Mouse (Mus musculus): ENCODE measurements around the gene Ccdc24. TPM values are rescaled to one million over a fixed set of nuclear protein-coding genes. Genes with fewer than 3 reads are reported as not detected.

Ccdc24 gene
- polyA plus RNA-seq, 1 experiment from 2014 or later = 1.4 TPM

- ATAC-seq (ENCODE audit: low read depth) = peak; percentile 97
- peak within 1 kb of the TSS; percentile 98 for H3K4me2 ChIP-seq (ENCODE audit: low read depth, low read length)
- no peaks in the 10 kb centered on the region for H3K9me3 ChIP-seq (ENCODE audit: control insufficient read depth, low read length)
- H3K27me3 ChIP-seq (ENCODE audit: control insufficient read depth, insufficient read depth, low read length) = no peaks in the 10 kb centered on the region
- peaks cover 9% of the 10 kb centered on the region; the same call in 1 of the 2 replicates for H3K36me3 ChIP-seq (ENCODE audit: control insufficient read depth, insufficient read depth, low read length)
- WGBS = under 1% methylated on average over 57 of the region's 61 CpGs
- peak within 1 kb of the TSS; percentile 88 for H3K9ac ChIP-seq (replicated peaks; ENCODE audit: low read depth, low read length)
- peak within 1 kb of the TSS; percentile 85 for H3K27ac ChIP-seq (ENCODE audit: low read depth, low read length)
- peaks cover 40% of the 10 kb centered on the region for H3K4me1 ChIP-seq (ENCODE audit: control insufficient read depth, insufficient read depth, low read length)
- H3K4me3 ChIP-seq (ENCODE audit: low read depth, low read length) = peak within 1 kb of the TSS; percentile 84
These were observed 42.5 kb upstream of the Ccdc24 start, which contains the start of gene Ipo13 for GRCm38 (mm10) chr4:117914591-117915442. TSS of gene Ipo13 (minus strand) at chr4:117914999.

GRCm38 (mm10) chr4:117914031-117914430 lies 41.7 kb upstream of the Ccdc24 start:
- ATAC-seq (ENCODE audit: low read depth) = no peak
- Histone ChIP-seq H3K27ac (ENCODE audit: low read depth, low read length) (no peak overlapping the region), H3K4me1 (ENCODE audit: control insufficient read depth, insufficient read depth, low read length) (peaks cover 48% of the 10 kb centered on the region), H3K4me3 (ENCODE audit: low read depth, low read length) (peak overlapping the region; percentile 84), H3K9me3 (ENCODE audit: control insufficient read depth, low read length) (no peaks in the 10 kb centered on the region), H3K9ac (replicated peaks; ENCODE audit: low read depth, low read length) (peak overlapping the region; percentile 88), H3K4me2 (ENCODE audit: low read depth, low read length) (peak overlapping the region; percentile 98), H3K36me3 (ENCODE audit: control insufficient read depth, insufficient read depth, low read length) (peaks cover 9% of the 10 kb centered on the region; the same call in 1 of the 2 replicates), H3K27me3 (ENCODE audit: control insufficient read depth, insufficient read depth, low read length) (no peaks in the 10 kb centered on the region)
- 17% methylated on average over 8 of the region's 8 CpGs for WGBS

DNA sequence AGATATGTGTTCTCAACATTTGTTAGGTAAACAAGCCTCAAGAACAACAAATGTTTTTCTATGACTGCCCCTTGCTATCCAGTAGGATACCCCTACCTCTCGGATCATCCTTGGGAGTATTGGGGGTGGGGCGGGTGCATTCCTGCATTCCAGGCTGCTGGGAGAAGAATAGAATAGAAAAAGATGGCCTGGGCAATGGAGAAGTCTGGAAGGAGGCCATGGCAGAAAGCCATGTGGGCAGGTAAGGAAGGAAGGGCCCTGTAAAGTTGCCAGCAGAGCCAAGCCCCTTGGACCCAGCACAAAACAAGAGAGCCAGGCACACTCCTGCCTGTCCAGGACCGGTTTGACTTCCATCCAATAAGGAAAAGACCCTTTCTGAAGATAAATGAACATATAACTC lies 41.1 kb upstream of the Ccdc24 start:
- Histone ChIP-seq H3K27me3 (ENCODE audit: control insufficient read depth, insufficient read depth, low read length) (no peaks in the 10 kb centered on the region), H3K4me1 (ENCODE audit: control insufficient read depth, insufficient read depth, low read length) (peaks cover 54% of the 10 kb centered on the region), H3K27ac (ENCODE audit: low read depth, low read length) (no peak overlapping the region), H3K4me2 (ENCODE audit: low read depth, low read length) (peak overlapping the region; percentile 98), H3K4me3 (ENCODE audit: low read depth, low read length) (peak overlapping the region; percentile 84), H3K9me3 (ENCODE audit: control insufficient read depth, low read length) (no peaks in the 10 kb centered on the region), H3K9ac (replicated peaks; ENCODE audit: low read depth, low read length) (peak overlapping the region; percentile 88; the same call in 1 of the 2 replicates), H3K36me3 (ENCODE audit: control insufficient read depth, insufficient read depth, low read length) (peaks cover 9% of the 10 kb centered on the region; the same call in 1 of the 2 replicates)
- WGBS = 54% methylated on average over 3 of the region's 3 CpGs
- no peak for ATAC-seq (ENCODE audit: low read depth)

- Histone ChIP-seq H3K27me3 (ENCODE audit: control insufficient read depth, insufficient read depth, low read length) (no peaks in the 10 kb centered on the region), H3K36me3 (ENCODE audit: control insufficient read depth, insufficient read depth, low read length) (peaks cover 9% of the 10 kb centered on the region; the same call in 1 of the 2 replicates), H3K9ac (replicated peaks; ENCODE audit: low read depth, low read length) (no peak overlapping the region; the same call in 1 of the 2 replicates), H3K4me2 (ENCODE audit: low read depth, low read length) (peak overlapping the region; percentile 98), H3K4me1 (ENCODE audit: control insufficient read depth, insufficient read depth, low read length) (peaks cover 60% of the 10 kb centered on the region), H3K9me3 (ENCODE audit: control insufficient read depth, low read length) (no peaks in the 10 kb centered on the region), H3K27ac (ENCODE audit: low read depth, low read length) (no peak overlapping the region), H3K4me3 (ENCODE audit: low read depth, low read length) (peak overlapping the region; percentile 84; the same call in 1 of the 2 replicates)
- no peak for ATAC-seq (ENCODE audit: low read depth)
- WGBS = 56% methylated on average over 7 of the region's 7 CpGs
These were observed 40.4 kb upstream of the Ccdc24 start for GRCm38 (mm10) chr4:117912685-117913273.

DNA sequence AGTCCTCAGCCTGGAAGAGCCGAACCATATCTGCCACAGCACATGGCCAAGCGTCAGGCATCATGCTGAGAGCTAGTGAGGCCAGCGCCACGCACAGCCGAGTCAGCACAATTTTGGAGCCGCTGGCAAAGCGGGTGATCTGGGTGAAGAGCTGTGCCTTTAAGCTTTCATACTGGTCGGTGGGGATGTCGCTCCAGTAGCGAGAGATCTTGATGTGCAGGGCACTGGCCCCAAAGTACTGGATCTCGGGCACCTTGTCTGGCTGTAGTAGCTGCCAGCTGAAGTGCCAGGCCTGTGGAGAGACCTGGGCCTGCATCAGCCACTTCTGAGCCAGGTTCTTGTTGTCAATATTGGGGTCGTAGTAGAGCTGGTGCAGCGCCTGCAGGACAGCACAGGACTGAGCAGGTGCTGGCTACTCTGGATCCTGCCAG lies 39.8 kb upstream of the Ccdc24 start:
- 86% methylated on average over 13 of the region's 13 CpGs for WGBS
- Histone ChIP-seq H3K4me3 (ENCODE audit: low read depth, low read length) (no peak overlapping the region), H3K27ac (ENCODE audit: low read depth, low read length) (no peak overlapping the region), H3K9me3 (ENCODE audit: control insufficient read depth, low read length) (no peaks in the 10 kb centered on the region), H3K36me3 (ENCODE audit: control insufficient read depth, insufficient read depth, low read length) (peaks cover 9% of the 10 kb centered on the region; the same call in 1 of the 2 replicates), H3K9ac (replicated peaks; ENCODE audit: low read depth, low read length) (no peak overlapping the region), H3K4me2 (ENCODE audit: low read depth, low read length) (peak overlapping the region; percentile 98; the same call in 1 of the 2 replicates), H3K27me3 (ENCODE audit: control insufficient read depth, insufficient read depth, low read length) (no peaks in the 10 kb centered on the region), H3K4me1 (ENCODE audit: control insufficient read depth, insufficient read depth, low read length) (peaks cover 60% of the 10 kb centered on the region)
- no peak for ATAC-seq (ENCODE audit: low read depth)

- peak; percentile 86 for ATAC-seq (ENCODE audit: low read depth)
- H3K4me1 ChIP-seq (ENCODE audit: control insufficient read depth, insufficient read depth, low read length) = peaks cover 52% of the 10 kb centered on the region
- no peaks in the 10 kb centered on the region for H3K9me3 ChIP-seq (ENCODE audit: control insufficient read depth, low read length)
- H3K4me3 ChIP-seq (ENCODE audit: low read depth, low read length) = peak overlapping the region; percentile 17
- H3K27me3 ChIP-seq (ENCODE audit: control insufficient read depth, insufficient read depth, low read length) = no peaks in the 10 kb centered on the region
- H3K36me3 ChIP-seq (ENCODE audit: control insufficient read depth, insufficient read depth, low read length) = peaks cover 20% of the 10 kb centered on the region
- 44% methylated on average over 8 of the region's 8 CpGs for WGBS
- H3K9ac ChIP-seq (replicated peaks; ENCODE audit: low read depth, low read length) = 0 out of 2 replicates have a peak overlapping the region, but pooled peaks have one; percentile 25
- H3K4me2 ChIP-seq (ENCODE audit: low read depth, low read length) = peak overlapping the region; percentile 35
- peak overlapping the region; percentile 49 for H3K27ac ChIP-seq (ENCODE audit: low read depth, low read length)
These were observed 36.6 kb upstream of the Ccdc24 start for GRCm38 (mm10) chr4:117908834-117909453.

DNA sequence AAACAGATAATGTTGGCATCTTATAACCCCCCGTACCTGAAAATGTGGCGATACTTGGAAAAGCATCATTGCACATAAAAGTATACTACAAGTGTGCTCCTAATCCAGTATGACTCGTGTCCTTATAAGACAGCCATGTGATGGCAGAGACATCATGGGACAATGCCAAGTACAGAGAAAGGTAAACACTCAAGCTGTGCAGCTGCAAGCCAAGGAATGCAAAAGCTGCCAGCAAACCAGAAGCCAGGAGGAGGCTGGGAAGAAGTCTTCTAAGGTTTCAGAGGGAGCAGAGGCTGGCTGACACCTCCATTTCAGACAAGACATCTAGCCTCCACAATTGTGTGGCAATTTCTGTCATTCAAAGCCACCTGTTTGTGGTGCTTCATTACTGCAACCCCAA lies 33.8 kb upstream of the Ccdc24 start:
- Histone ChIP-seq H3K4me2 (ENCODE audit: low read depth, low read length) (no peak overlapping the region), H3K9ac (replicated peaks; ENCODE audit: low read depth, low read length) (no peak overlapping the region), H3K36me3 (ENCODE audit: control insufficient read depth, insufficient read depth, low read length) (peaks cover 35% of the 10 kb centered on the region), H3K27me3 (ENCODE audit: control insufficient read depth, insufficient read depth, low read length) (no peaks in the 10 kb centered on the region), H3K4me1 (ENCODE audit: control insufficient read depth, insufficient read depth, low read length) (peaks cover 25% of the 10 kb centered on the region), H3K9me3 (ENCODE audit: control insufficient read depth, low read length) (no peaks in the 10 kb centered on the region), H3K4me3 (ENCODE audit: low read depth, low read length) (no peak overlapping the region), H3K27ac (ENCODE audit: low read depth, low read length) (no peak overlapping the region)
- no peak for ATAC-seq (ENCODE audit: low read depth)
- WGBS = 89% methylated on average over 3 of the region's 3 CpGs

- Histone ChIP-seq H3K9ac (replicated peaks; ENCODE audit: low read depth, low read length) (no peak overlapping the region), H3K27me3 (ENCODE audit: control insufficient read depth, insufficient read depth, low read length) (no peaks in the 10 kb centered on the region), H3K4me2 (ENCODE audit: low read depth, low read length) (no peak overlapping the region), H3K27ac (ENCODE audit: low read depth, low read length) (no peak overlapping the region), H3K4me3 (ENCODE audit: low read depth, low read length) (no peak overlapping the region), H3K36me3 (ENCODE audit: control insufficient read depth, insufficient read depth, low read length) (peaks cover 46% of the 10 kb centered on the region), H3K9me3 (ENCODE audit: control insufficient read depth, low read length) (no peaks in the 10 kb centered on the region), H3K4me1 (ENCODE audit: control insufficient read depth, insufficient read depth, low read length) (peaks cover 19% of the 10 kb centered on the region)
- WGBS = 94% methylated on average over 8 of the region's 8 CpGs
- ATAC-seq (ENCODE audit: low read depth) = no peak
These were observed 32.4 kb upstream of the Ccdc24 start for GRCm38 (mm10) chr4:117904761-117905160.

Data from neural tube, embryonic 14.5 days (tissue).